Mouse (Mus musculus) heart, postnatal 10 days (tissue): ENCODE results near the gene Rps6ka5. TPM values are rescaled to one million over a fixed set of nuclear protein-coding genes. Genes with fewer than 3 reads are reported as not detected.

Experiments
- DNase-seq, 2 experiments: peaks; one replicate each; pipeline ENCODE4 v3.0.0; 2021
- intact Hi-C: fragments of 180-260 bp; cut with DNase I; formaldehyde crosslinking; loops from one replicate; pipeline ENCODE4 v1.15.1; 2025
- total RNA-seq, 2 experiments: library from RNA; stranded (reverse); gene quantifications; 2 replicates each; pipeline ENCODE4 v1.2.3; 2021

The Rps6ka5 gene
- total RNA-seq, 2 experiments from 2014 or later: 13.0 to 13.7 TPM

DNA sequence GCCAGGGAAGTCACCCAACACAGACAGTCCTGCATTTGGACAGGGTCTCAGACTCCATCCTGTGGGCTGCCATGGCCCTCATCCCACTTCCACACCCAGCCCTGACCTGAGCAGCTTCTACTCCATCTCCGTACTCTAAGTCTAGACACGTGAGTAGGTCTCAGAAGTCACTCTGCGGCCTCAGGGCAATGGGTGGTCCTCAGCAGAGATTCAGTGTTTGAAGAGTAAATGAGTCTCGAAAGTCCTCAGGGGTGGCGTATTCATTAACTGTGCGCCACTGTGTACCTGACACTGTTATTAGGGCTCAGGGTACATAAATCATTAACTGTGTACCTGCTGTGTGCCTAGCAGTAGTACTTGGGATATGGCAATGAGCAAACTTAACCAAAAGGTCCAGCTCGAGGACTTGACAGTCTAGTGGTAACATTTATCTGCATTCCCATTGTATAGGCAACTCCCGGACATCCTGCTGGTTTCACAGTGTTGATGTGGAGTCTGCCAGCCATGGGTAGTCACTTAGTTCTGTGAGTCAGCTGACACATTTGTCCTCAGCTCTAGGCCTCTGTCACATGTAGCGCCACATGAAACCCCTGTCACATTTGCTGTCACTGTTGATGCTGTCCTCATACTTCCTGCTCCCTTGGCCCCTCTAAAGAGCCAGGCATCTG is 217.0 kb downstream of the Rps6ka5 start:
- intact Hi-C loops: no loop called here
- DNase-seq: no peak

DNA sequence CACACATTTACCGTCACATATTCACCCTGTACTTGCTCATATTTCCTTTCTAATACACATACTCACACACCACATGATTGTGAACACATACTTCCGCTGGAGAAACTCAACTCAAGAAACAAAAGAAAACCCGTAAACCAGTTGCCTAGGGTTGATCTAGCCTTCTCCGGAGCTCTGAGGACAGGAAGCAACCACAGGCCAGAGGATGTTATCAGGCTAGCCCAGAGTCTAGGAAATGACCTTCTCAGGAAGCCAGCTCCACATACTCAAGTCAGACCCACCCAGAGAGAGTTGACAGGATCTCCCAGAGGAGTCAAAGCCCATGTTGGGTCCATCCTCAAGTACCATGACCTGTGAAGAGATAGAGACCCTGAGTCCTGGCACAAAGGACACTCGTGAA is 218.1 kb downstream of the Rps6ka5 start:
- intact Hi-C loops: no loop called here
- no peak for DNase-seq

DNA sequence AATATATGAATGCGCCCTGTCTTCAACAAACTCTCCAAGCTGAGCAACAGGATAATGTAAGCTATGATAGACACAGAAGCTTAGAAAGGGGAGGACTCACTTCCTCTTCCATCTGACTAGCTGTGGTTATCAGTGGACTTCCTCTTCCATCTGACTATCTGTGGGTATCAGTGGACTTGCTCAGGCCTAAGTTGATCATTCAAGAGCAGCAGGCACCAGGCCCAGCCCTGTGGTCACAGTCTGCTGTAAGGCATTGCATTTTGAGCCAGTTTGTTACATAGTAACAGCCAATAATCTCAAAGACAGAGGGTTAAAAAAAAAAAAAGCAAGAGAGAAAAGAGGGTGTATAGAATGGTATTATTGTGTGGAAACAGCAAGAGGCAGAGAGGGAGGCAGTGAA is 221.3 kb downstream of the Rps6ka5 start:
- intact Hi-C loops: no loop called here
- no peak for DNase-seq

DNA sequence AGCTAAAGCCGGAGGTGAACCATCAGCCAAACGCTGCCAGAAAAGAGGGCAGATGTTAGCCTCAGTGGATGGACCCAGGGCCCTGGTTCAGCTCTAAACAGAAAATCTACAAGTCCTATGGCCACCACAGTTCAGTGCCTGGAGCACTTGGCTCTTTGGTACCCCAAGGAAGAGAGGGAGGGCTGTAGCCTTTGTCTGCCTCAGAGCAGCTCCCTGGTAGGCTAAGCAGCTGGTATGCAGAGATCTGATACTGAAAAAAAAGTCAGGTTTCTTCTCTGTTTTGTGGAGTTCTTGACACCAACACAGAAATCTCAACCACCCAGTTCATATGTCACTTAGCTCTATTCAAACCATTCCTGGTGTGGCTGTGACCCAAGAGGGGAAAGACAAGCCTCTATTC is 222.2 kb downstream of the Rps6ka5 start:
- intact Hi-C loops: no loop called here
- no peak for DNase-seq

DNA sequence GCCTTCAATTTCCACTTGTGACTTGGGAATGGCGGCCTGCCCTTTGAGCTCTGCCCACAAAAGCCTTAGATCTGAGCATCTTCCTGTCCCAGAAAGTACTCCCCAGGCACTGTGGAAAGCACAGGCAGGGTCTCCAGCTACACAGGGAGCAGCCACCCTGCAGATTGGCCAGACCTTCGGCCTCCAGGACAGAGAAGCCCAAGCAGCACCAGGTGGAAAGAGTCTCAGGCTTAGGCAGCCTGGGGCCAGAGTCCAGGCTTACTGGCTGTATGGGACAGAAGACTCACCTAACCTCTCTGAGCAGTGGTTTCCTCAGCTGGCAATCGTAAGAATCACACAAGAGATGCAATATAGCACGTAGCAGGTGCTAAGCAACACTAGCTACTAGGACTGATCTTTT is 223.1 kb downstream of the Rps6ka5 start:
- no peak for DNase-seq
- intact Hi-C loops: no loop called here

DNA sequence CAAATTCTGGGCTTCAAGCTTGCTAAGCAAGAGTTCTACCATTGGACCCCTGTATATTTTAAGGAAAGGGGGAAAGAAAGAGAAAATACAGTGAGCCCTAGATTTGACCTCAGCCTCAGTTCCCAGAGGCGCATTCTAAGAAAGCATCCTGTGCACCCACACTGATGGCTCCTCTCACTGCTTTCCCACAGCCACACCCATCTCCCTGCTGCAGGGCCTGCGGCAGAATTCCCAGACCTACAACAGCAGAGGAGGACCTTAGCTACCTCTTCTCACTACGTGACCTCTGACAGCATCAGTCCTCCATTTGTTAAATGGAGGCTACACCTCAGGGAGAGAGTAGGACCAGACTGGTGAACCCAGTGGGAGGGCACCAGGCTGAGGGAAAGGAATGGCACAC is 224.2 kb downstream of the Rps6ka5 start:
- DNase-seq: no peak
- intact Hi-C loops: no loop called here

DNA sequence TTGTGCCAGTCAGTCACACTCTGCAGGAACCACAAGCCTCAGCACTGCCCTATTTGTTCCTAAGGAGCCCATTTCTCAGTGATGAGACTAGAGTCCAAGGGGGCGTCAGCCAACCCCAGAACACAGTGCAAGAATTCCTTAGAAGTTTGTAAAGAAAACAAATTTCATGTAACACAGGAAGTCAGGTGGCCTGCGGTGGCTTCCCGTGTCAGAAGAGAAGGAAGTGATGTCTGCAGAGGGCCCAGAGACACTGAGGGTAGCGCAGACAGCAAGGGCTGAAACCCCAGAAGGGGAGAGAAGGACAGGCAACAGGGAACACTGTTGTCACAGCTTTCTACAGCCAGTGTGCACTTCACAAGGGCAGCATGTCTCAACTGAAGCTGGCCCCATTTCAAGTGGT is 225.5 kb downstream of the Rps6ka5 start:
- intact Hi-C loops: no loop called here
- no peak for DNase-seq

DNA sequence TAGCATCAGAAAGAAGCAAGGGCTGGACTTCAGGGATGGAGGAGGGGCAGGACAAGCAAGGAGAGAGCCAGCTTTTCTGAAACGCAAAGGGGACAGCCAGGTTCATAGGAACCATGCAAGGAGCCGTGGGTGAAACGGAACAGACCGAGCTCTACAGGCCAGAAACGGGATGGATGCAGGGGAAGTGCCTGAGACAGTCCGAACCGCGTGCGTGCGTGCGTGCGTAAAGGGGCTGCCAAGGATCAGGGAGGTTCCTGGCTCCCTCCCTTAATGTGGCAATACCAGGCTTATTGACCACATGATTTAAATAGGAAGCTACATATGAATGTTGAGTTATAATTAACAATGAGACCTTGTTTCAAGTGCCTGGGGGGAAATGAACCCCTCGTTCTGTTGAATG is 227.3 kb downstream of the Rps6ka5 start:
- intact Hi-C loops: no loop called here
- no peak for DNase-seq

Other genes with a start within 250 kb of the Rps6ka5 start
- gene Ttc7b, start 206.2 kb downstream of the Rps6ka5 start, total RNA-seq: 10 to 100 TPM; 70.5 to 78.3 TPM
- gene Dglucy, start 52.1 kb upstream of the Rps6ka5 start, total RNA-seq: 10 to 100 TPM; 23.5 to 25.8 TPM
- gene Gpr68, start 181.2 kb upstream of the Rps6ka5 start, total RNA-seq: under 1 TPM; 0.55 to 0.81 TPM